Mouse (Mus musculus): ENCODE measurements around the gene Nfil3.

DNA sequence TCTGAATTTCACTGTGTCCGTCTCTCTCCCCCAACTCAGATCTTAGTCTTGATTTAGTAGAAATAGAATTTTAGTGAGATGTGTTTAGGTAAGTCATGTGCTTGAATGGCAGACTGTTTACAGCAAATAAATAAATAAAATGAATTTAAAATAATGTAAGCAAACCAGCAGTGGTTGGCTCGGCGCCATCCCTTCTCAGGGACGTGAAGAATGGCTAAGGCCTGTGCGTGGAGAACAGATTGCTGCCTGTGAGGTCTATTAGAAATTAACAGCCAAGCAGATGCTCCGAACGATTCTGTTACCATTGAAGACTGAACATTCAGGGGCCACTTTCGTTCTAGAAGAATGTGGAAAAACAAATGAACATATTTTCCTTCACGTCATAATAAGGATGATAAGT is 35.1 kb downstream of the Nfil3 start:
- no peak for TF ChIP-seq ZC3H11A (IDR thresholded peaks at IDR 0.05; ENCODE audit: borderline replicate concordance, low read depth, low read length)
- TF ChIP-seq HCFC1 (IDR thresholded peaks at IDR 0.05; ENCODE audit: borderline replicate concordance, insufficient read depth, low read length): no peak
- TF ChIP-seq MAFK (IDR thresholded peaks at IDR 0.05; ENCODE audit: insufficient read depth, low read depth, low read length): no peak
- TF ChIP-seq ZNF384 (IDR thresholded peaks at IDR 0.05; ENCODE audit: low read depth, low read length): no peak

Measured in ES-E14 (cell line).